Mouse (Mus musculus) liver, embryonic 12.5 days (tissue): ENCODE results near the gene Scgb1c1. TPM values are rescaled to one million over a fixed set of nuclear protein-coding genes. Genes with fewer than 3 reads are reported as not detected.

Source experiments
- ATAC-seq: fragments of 200-750 bp; cut with Nextera tagmentation; 2 replicates; pipeline ENCODE4 v1.8.0; 2017; ENCODE audit warnings: moderate number of reproducible peaks, mild to moderate bottlenecking, moderate library complexity
- H3K27ac ChIP-seq: fragments of 300-500 bp; sonication (generic); 2 replicates; pipeline ENCODE4 v1.5.1; 2016; ENCODE audit warnings: mild to moderate bottlenecking
- H3K27me3 ChIP-seq: fragments of 300-500 bp; sonication (generic); replicated peaks from 2 replicates; pipeline ENCODE4 v1.6.1; 2016; ENCODE audit warnings: mild to moderate bottlenecking, moderate library complexity
- H3K36me3 ChIP-seq: fragments of 300-500 bp; sonication (generic); 2 replicates; pipeline ENCODE4 v1.6.1; 2016; ENCODE audit warnings: mild to moderate bottlenecking, moderate library complexity
- H3K4me1 ChIP-seq: fragments of 300-500 bp; sonication (generic); 2 replicates; pipeline ENCODE4 v1.6.1; 2016
- H3K4me2 ChIP-seq: fragments of 300-500 bp; sonication (generic); 2 replicates; pipeline ENCODE4 v1.6.1; 2016; ENCODE audit warnings: mild to moderate bottlenecking, moderate library complexity
- H3K4me3 ChIP-seq: fragments of 300-500 bp; sonication (generic); 2 replicates; pipeline ENCODE4 v1.5.1; 2016; ENCODE audit warnings: mild to moderate bottlenecking, moderate library complexity
- H3K9ac ChIP-seq: fragments of 300-500 bp; sonication (generic); 2 replicates; pipeline ENCODE4 v1.6.1; 2016; ENCODE audit warnings: mild to moderate bottlenecking, moderate library complexity
- H3K9me3 ChIP-seq: fragments of 300-500 bp; sonication (generic); replicated peaks from 2 replicates; pipeline ENCODE4 v1.6.1; 2016; ENCODE audit warnings: mild to moderate bottlenecking, moderate library complexity
- WGBS: fragments of 180-500 bp; shearing (Covaris S2); methylation state at CpG from one replicate; pipeline ENCODE4 v1.1.7; 2016; ENCODE audit not compliant: insufficient replicate concordance; 5-methylcytosine and 5-hydroxymethylcytosine counted together
- polyA plus RNA-seq: library from polyadenylated mRNA; unstranded; fragments of >200 nt; fragmentation: Nextera tagmentation; extraction: Ambion mirVana; gene quantifications from 2 replicates; pipeline ENCODE4 v1.2.1, GENCODE M21; 2016

The Scgb1c1 gene
- polyA plus RNA-seq: not detected in 2 replicates

DNA sequence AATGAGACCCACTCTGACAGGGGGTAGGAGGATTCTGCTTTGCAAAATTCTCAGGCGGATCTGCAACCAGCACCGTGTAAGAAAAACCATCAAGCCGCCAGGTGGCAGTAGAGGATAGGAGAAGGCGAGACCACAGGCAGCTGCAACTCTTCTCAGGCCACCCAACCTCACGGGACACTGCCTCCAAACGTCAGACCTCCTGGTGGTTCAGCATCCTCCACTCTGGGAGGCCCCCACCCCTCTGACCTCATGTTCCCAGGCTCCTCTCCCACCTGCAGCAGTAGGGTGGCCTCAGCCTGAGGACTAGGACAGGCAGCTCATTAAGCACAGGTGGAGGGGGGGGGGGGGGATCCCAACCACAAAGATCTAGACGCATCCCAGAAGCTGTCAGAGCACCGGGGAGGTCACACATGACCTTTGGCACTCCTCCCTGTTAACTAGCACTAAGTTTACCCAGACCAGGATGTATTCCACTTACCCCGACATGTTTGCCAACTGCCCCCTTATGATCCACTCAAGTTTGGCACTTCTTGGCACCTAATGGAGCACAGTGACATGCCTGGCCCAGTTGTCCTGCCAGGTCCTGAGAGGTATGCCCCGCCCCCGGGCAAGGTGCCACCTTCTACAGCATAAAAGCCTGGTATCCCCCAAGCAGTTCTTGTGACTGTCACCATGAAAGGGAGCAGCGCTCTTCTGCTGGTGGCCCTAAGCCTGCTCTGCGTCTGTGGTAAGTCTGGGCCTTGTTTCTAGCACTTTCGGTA lies at the start of gene Scgb1c1:
Scgb1c1 (plus strand) TSS at position 643 of the 761 bp plus-strand sequence.
- WGBS: 28% methylated on average over 14 of the region's 14 CpGs
- H3K4me2 ChIP-seq: no peak within 1 kb of the TSS
- ATAC-seq: peak; percentile 70
- H3K27me3 ChIP-seq: peaks cover 54% of the 10 kb centered on the region
- H3K4me1 ChIP-seq: no peaks in the 10 kb centered on the region
- no peaks in the 10 kb centered on the region for H3K9me3 ChIP-seq
- no peaks in the 10 kb centered on the region for H3K36me3 ChIP-seq
- no peak within 1 kb of the TSS for H3K4me3 ChIP-seq
- no peak within 1 kb of the TSS for H3K27ac ChIP-seq
- H3K9ac ChIP-seq: no peak within 1 kb of the TSS

DNA sequence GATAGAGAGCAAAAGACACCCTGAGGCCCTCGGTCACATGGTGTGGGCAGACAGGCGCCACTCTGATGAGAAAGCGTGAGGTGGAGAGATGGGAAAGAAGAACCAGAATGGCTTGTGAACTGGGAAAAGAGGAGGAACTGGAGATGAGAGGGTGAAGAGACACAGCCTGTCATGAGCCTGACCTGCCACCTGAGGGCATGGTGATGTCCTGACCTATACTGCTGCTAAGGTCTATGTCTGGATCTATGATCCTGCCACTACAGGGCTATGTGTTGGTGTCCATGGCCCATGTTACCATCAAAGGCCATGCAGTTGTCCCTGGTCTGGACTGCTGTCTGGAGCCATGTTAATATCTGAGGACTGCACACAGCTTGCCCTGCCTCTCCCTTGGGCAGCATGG lies 47.7 kb upstream of the Scgb1c1 start:
- no peaks in the 10 kb centered on the region for H3K36me3 ChIP-seq
- H3K4me2 ChIP-seq: no peak overlapping the region
- H3K4me3 ChIP-seq: no peak overlapping the region
- H3K27me3 ChIP-seq: no peaks in the 10 kb centered on the region
- ATAC-seq: no peak
- 74% methylated on average over 3 of the region's 3 CpGs for WGBS
- H3K9ac ChIP-seq: no peak overlapping the region
- no peaks in the 10 kb centered on the region for H3K4me1 ChIP-seq
- no peak overlapping the region for H3K27ac ChIP-seq
- no peaks in the 10 kb centered on the region for H3K9me3 ChIP-seq

DNA sequence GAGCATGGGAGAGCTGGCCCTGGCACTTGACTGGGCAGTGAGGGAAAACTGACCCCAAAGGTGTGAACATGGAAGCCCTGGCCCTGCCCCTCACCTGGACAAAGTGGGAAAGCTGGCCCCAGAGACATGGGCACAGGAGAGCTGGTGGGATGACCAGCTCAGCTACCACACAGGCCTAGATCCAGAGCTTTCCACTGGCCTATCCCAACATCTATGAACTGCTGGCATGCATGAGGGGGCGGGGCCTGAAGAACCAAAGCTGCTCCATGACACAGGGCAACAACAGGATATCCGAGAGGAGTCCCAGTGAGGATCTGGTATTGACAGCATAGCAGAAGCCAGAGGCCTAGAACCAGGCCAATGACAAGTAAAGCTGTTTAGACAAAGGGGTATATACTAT lies 47.1 kb upstream of the Scgb1c1 start:
- Histone ChIP-seq H3K27ac (no peak overlapping the region), H3K4me1 (no peaks in the 10 kb centered on the region), H3K9ac (no peak overlapping the region), H3K36me3 (no peaks in the 10 kb centered on the region), H3K27me3 (no peaks in the 10 kb centered on the region), H3K9me3 (no peaks in the 10 kb centered on the region), H3K4me3 (no peak overlapping the region), H3K4me2 (no peak overlapping the region)
- 53% methylated on average over 2 of the region's 2 CpGs for WGBS
- ATAC-seq: no peak

DNA sequence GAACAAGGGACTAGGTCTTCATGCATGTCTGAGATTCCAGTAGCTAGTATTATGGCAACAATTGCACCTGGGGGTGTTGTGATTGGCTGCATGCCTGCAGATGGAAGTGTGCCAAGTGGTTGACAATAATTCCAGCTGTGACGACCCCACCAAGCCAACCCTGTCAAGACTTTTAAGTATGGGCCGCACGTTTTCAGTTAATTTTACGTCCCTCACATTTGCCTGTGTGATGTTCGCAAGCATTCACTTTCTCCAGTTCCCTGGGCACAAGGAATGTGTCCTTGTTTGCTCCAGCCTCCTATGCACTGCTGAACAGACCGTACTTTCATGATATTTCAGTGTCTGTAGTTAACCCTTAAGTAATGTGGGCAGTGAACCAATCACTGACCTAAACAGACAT lies 42.7 kb upstream of the Scgb1c1 start:
- Histone ChIP-seq H3K27me3 (no peaks in the 10 kb centered on the region), H3K9ac (no peak overlapping the region), H3K4me1 (no peaks in the 10 kb centered on the region), H3K4me3 (no peak overlapping the region), H3K36me3 (no peaks in the 10 kb centered on the region), H3K4me2 (no peak overlapping the region), H3K27ac (no peak overlapping the region), H3K9me3 (no peaks in the 10 kb centered on the region)
- 67% methylated on average over 6 of the region's 6 CpGs for WGBS
- no peak for ATAC-seq

DNA sequence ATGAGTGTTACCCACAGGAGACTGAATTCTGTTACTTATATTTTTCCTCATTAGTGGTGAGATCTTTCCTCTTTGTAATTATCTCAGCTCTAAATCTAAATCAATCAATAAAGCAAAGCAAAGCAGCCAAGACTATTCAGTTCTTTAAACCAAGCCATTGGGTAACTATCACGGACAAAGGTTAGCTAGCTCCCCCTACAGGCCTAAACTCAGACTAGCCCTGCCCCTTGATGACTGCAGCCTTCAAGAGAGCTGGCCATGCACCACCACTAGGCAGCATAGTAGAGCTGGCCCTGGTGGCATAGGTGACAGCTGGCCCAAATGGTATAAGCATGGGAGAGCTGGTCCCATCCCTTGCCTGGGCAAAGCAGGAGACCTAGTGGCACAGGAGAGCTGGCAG lies 39.6 kb upstream of the Scgb1c1 start:
- Histone ChIP-seq H3K4me3 (no peak overlapping the region), H3K27me3 (no peaks in the 10 kb centered on the region), H3K36me3 (no peaks in the 10 kb centered on the region), H3K9me3 (no peaks in the 10 kb centered on the region), H3K4me2 (no peak overlapping the region), H3K9ac (no peak overlapping the region), H3K27ac (no peak overlapping the region), H3K4me1 (no peaks in the 10 kb centered on the region)
- ATAC-seq: peak; percentile 54
- 8% methylated on average over 1 of the region's 1 CpGs for WGBS

DNA sequence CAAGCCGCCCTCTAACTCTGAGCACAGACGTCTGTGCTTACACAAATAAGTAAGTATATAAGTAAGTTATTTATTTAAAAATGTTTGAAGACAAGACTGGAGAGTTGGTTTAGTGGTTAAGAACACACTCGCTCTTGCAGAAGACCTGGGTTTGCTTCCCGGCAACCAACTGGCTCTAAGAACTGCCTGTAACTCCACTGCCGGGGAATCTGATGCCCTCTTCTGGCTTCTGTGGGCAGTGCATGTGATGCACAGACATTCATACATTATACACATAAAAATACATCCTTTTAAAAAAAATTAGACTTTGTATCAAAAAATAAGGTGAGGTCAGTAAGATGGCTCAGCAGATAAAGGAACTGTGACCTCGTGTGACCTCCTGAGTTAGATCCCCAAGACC lies 34.9 kb upstream of the Scgb1c1 start:
- Histone ChIP-seq H3K4me3 (no peak overlapping the region), H3K27me3 (no peaks in the 10 kb centered on the region), H3K9ac (no peak overlapping the region), H3K9me3 (no peaks in the 10 kb centered on the region), H3K27ac (no peak overlapping the region), H3K36me3 (no peaks in the 10 kb centered on the region), H3K4me1 (no peaks in the 10 kb centered on the region), H3K4me2 (no peak overlapping the region)
- ATAC-seq: no peak
- 72% methylated on average over 6 of the region's 6 CpGs for WGBS

DNA sequence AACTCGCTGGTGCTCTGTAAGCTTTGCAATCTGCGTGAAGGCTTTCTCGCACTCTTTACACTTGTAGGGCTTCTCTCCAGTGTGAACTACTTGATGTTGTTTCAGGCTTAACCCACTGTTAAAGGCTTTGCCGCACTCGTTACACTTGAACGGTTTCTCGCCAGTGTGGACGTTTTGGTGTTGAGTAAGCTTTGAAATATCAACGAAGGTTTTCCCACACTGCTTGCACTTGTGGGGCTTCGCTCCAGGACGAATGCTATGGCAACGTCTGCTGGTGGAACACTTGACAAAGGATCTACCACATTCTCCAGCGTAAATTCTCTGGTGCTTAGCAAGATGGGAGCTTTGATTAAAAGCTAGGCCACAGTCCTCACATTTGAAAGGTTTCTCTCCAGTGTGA lies 33.6 kb upstream of the Scgb1c1 start:
- Histone ChIP-seq H3K27ac (no peak overlapping the region), H3K36me3 (no peaks in the 10 kb centered on the region), H3K4me3 (no peak overlapping the region), H3K27me3 (no peaks in the 10 kb centered on the region), H3K4me1 (no peaks in the 10 kb centered on the region), H3K9ac (no peak overlapping the region), H3K9me3 (no peaks in the 10 kb centered on the region), H3K4me2 (no peak overlapping the region)
- 79% methylated on average over 13 of the region's 13 CpGs for WGBS
- no peak for ATAC-seq

DNA sequence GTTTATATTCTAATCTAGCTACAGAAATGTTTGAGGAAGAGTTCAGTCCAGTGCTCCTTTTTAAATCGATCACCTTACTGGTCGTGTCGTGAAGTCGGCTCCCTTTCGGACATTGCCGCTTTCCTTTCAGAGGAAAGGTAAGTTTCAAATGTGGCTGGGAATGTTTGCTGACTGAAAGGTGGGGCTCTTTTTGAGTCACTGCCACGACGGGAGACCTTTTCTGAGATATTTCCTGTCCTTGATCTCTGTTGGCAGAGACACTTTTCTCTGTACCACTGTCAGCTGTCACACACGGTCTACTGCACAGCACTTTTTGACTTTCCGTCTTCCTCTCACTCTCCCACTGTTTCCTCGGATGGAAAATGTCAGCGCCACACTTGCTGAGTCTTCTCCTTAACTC lies 32.5 kb upstream of the Scgb1c1 start:
- H3K36me3 ChIP-seq: no peaks in the 10 kb centered on the region
- H3K9ac ChIP-seq: no peak overlapping the region
- H3K9me3 ChIP-seq: no peaks in the 10 kb centered on the region
- no peak overlapping the region for H3K27ac ChIP-seq
- H3K4me1 ChIP-seq: no peaks in the 10 kb centered on the region
- ATAC-seq: no peak
- no peak overlapping the region for H3K4me2 ChIP-seq
- 79% methylated on average over 12 of the region's 12 CpGs for WGBS
- H3K4me3 ChIP-seq: no peak overlapping the region
- H3K27me3 ChIP-seq: no peaks in the 10 kb centered on the region

DNA sequence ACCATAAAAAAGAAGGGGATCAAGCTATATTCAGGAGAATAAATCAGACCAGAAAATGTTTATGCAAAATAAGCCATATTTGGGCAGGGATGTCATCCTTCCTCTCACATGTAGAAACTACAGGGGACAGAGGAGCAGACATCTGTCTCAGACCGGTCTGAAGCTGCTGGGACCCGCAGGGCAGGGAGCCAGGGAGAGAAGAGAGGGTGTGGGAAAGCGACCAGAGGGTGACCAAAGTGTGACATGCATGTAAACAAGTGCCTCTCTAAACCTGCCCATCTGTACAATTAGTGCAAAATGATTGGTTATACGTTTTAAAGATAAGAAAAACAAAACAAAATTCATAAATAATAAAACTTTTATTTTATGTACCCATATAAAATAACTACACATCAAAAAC lies 25.2 kb upstream of the Scgb1c1 start:
- Histone ChIP-seq H3K27me3 (0 out of 2 replicates have a peak, but pooled peaks cover 7% of the 10 kb centered on the region), H3K4me1 (0 out of 2 replicates have a peak, but pooled peaks cover 9% of the 10 kb centered on the region), H3K4me3 (no peak overlapping the region), H3K27ac (no peak overlapping the region), H3K4me2 (no peak overlapping the region), H3K9me3 (no peaks in the 10 kb centered on the region), H3K9ac (no peak overlapping the region), H3K36me3 (no peaks in the 10 kb centered on the region)
- ATAC-seq: no peak
- WGBS: 60% methylated on average over 4 of the region's 4 CpGs

DNA sequence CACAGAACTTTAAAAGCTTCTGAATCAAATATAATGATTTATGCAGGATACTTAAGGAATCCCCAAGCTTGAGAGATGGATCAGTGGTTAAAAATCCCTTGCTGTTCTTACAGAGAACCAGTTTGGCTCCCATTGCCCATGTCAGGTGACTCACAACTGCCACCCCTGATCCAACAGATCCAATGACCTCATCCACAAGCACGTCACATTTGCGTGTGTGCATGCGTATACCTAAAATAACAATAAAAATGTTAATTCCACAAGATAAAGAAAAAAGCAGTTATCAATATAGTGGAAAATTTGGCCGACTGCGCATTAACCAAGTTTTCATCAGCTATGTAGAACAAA lies 24.1 kb upstream of the Scgb1c1 start:
- H3K27ac ChIP-seq: no peak overlapping the region
- H3K9me3 ChIP-seq: no peaks in the 10 kb centered on the region
- ATAC-seq: no peak
- H3K9ac ChIP-seq: 0 out of 2 replicates have a peak overlapping the region, but pooled peaks have one; percentile 9
- H3K4me2 ChIP-seq: peak overlapping the region; percentile 64
- 0 out of 2 replicates have a peak, but pooled peaks cover 7% of the 10 kb centered on the region for H3K27me3 ChIP-seq
- WGBS: 58% methylated on average over 5 of the region's 5 CpGs
- 0 out of 2 replicates have a peak, but pooled peaks cover 9% of the 10 kb centered on the region for H3K4me1 ChIP-seq
- H3K36me3 ChIP-seq: no peaks in the 10 kb centered on the region
- peak overlapping the region; percentile 41 for H3K4me3 ChIP-seq

DNA sequence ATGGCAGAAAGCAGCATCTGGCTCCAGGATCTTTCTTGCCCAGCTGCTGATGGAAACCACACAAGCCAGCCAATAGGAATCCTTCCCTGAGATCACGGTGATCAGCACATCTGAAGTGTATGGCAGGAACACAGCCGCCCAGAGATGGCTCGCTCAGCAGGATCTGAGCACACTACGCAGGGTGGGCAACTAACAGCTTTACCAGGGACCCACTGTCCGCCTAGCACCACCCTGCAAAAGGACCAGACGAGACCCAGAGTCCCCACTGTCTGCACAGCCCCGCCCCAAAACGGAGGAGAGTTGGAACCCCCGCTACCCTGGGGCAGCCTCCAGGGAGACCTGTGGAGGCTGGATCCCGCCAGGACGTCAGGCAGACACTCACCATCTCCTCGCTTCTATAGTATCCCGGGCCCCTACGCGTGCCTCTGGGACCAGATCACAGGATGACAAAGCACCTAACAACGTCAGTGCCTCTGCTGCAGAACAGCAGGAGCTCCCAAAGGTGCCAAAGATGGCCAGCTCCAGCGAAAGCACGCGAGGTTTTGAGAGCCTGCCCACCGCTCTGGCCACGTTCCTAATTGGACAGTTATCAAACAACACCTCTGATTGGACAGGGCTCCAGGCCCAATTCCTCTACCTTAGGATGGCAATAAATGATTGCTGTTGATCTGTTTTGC lies 23.6 kb upstream of the Scgb1c1 start, which contains the start of gene Zfp941:
Zfp941 (minus strand) TSS at position 526 of the 677 bp plus-strand sequence.
- 5% methylated on average over 21 of the region's 21 CpGs for WGBS
- H3K9ac ChIP-seq: peak within 1 kb of the TSS; percentile 9; the same call in 1 of the 2 replicates
- peak within 1 kb of the TSS; percentile 41 for H3K4me3 ChIP-seq
- ATAC-seq: peak; percentile 63
- H3K4me1 ChIP-seq: 0 out of 2 replicates have a peak, but pooled peaks cover 9% of the 10 kb centered on the region
- no peaks in the 10 kb centered on the region for H3K9me3 ChIP-seq
- H3K4me2 ChIP-seq: peak within 1 kb of the TSS; percentile 64
- peaks cover 7% of the 10 kb centered on the region; the same call in 1 of the 2 replicates for H3K27me3 ChIP-seq
- no peaks in the 10 kb centered on the region for H3K36me3 ChIP-seq
- H3K27ac ChIP-seq: no peak within 1 kb of the TSS

DNA sequence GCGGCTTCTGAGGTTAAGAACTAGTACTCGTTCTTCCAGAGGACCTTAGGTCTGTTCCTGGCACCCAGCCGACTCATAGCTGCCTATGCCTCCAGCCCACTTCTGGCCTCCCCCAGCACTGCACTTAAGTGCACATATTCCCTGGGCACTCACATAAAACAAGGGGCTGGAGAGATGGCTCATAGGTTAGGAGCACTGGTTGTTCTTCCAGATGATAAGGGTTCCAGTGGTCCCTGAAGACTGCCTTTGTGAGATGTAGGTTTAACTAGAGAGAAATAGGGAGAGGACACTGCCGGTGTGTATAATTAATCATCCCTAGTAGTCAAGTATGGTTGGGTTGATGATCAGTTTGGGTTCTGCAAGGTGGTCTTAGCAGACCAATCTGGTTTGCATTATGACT lies 22.6 kb upstream of the Scgb1c1 start:
- H3K4me3 ChIP-seq: no peak overlapping the region
- no peak overlapping the region for H3K4me2 ChIP-seq
- H3K9ac ChIP-seq: no peak overlapping the region
- H3K27me3 ChIP-seq: peaks cover 7% of the 10 kb centered on the region; the same call in 1 of the 2 replicates
- H3K4me1 ChIP-seq: 0 out of 2 replicates have a peak, but pooled peaks cover 9% of the 10 kb centered on the region
- WGBS: 73% methylated on average over 4 of the region's 4 CpGs
- no peaks in the 10 kb centered on the region for H3K36me3 ChIP-seq
- H3K9me3 ChIP-seq: no peaks in the 10 kb centered on the region
- ATAC-seq: no peak
- no peak overlapping the region for H3K27ac ChIP-seq
